Mouse (Mus musculus) ES-E14 (cell line): Measurements from ENCODE around the gene Drc1. TPM values are rescaled to one million over a fixed set of nuclear protein-coding genes. Genes with fewer than 3 reads are reported as not detected.

Experiments used
- DNase-seq: peaks from one replicate; pipeline ENCODE4 v3.0.0-alpha.2; 2013; ENCODE audit warnings: low read depth, low spot score
- H3K27ac ChIP-seq: 2 replicates; pipeline ENCODE4 v1.5.1; 2012; ENCODE audit warnings: low read depth, mild to moderate bottlenecking, low read length, moderate library complexity, mixed read lengths; ENCODE audit not compliant: poor library complexity, insufficient read depth, severe bottlenecking
- H3K36me3 ChIP-seq: 2 replicates; pipeline ENCODE4 v1.6.1; 2012; ENCODE audit warnings: mild to moderate bottlenecking, low read length, moderate library complexity, mixed read lengths; ENCODE audit not compliant: control insufficient read depth, poor library complexity, insufficient read depth, severe bottlenecking
- H3K4me1 ChIP-seq, 2 experiments: fragments of 150-350 bp in 1 of 2; sonication (generic) in 1 of 2; 2 replicates each; pipeline ENCODE4 v1.6.1; 2012; ENCODE audit warnings: low read length in 2 of 2, mild to moderate bottlenecking in 1 of 2, mixed read lengths in 1 of 2; ENCODE audit not compliant: control insufficient read depth in 2 of 2, insufficient read depth in 2 of 2, poor library complexity in 1 of 2
- H3K4me3 ChIP-seq, 2 experiments: fragments of 150-350 bp in 1 of 2; sonication (generic) in 1 of 2; 2 replicates each; pipeline ENCODE4 v1.5.1; 2012; ENCODE audit warnings: low read length in 2 of 2, low read depth in 1 of 2, mild to moderate bottlenecking in 1 of 2, mixed read lengths in 1 of 2; ENCODE audit not compliant: insufficient read depth in 1 of 2, poor library complexity in 1 of 2, severe bottlenecking in 1 of 2
- H3K9ac ChIP-seq: 2 replicates; pipeline ENCODE4 v1.6.1; 2012; ENCODE audit warnings: low read depth, mild to moderate bottlenecking, low read length, mixed read lengths; ENCODE audit not compliant: poor library complexity, insufficient read depth, severe bottlenecking
- H3K9me3 ChIP-seq: fragments of 150-350 bp; sonication (generic); 2 replicates; pipeline ENCODE4 v1.6.1; 2012; ENCODE audit warnings: low read depth, mild to moderate bottlenecking, low read length; ENCODE audit not compliant: control insufficient read depth, insufficient read depth
- CHD2 ChIP-seq: IDR thresholded peaks from 2 replicates; pipeline ENCODE4 v1.6.1; 2014; ENCODE audit warnings: mild to moderate bottlenecking, low read depth, low read length, inconsistent platforms
- HCFC1 ChIP-seq: IDR thresholded peaks from 2 replicates; pipeline ENCODE4 v1.6.1; 2012; ENCODE audit warnings: low read length, inconsistent platforms, borderline replicate concordance; ENCODE audit not compliant: insufficient read depth
- MAFK ChIP-seq: IDR thresholded peaks from 2 replicates; pipeline ENCODE4 v1.6.1; 2014; ENCODE audit warnings: mild to moderate bottlenecking, low read depth, low read length, inconsistent platforms; ENCODE audit not compliant: insufficient read depth
- ZC3H11A ChIP-seq: IDR thresholded peaks from 2 replicates; pipeline ENCODE4 v1.6.1; 2012; ENCODE audit warnings: low read depth, mild to moderate bottlenecking, inconsistent platforms, low read length, borderline replicate concordance
- ZNF384 ChIP-seq: IDR thresholded peaks from 2 replicates; pipeline ENCODE4 v1.6.1; 2012; ENCODE audit warnings: low read depth, low read length, inconsistent platforms
- in situ Hi-C, 2 experiments: fragments of 600-800 bp; cut with MboI; formaldehyde crosslinking; loops; one replicate each; pipeline ENCODE4 v1.15.1; 2025; ENCODE audit warnings: low sequenced_read_pairs in 2 of 2, inconsistent platforms in 1 of 2; ENCODE audit not compliant: unreplicated experiment in 2 of 2
- total RNA-seq: library from RNA; depleted of rRNA; stranded (reverse); fragments of 300-350 nt; gene quantifications from 2 replicates; pipeline ENCODE4 v1.2.3, GENCODE M21; 2012

The Drc1 gene
- total RNA-seq, 1 experiment, result 0.54 TPM

DNA sequence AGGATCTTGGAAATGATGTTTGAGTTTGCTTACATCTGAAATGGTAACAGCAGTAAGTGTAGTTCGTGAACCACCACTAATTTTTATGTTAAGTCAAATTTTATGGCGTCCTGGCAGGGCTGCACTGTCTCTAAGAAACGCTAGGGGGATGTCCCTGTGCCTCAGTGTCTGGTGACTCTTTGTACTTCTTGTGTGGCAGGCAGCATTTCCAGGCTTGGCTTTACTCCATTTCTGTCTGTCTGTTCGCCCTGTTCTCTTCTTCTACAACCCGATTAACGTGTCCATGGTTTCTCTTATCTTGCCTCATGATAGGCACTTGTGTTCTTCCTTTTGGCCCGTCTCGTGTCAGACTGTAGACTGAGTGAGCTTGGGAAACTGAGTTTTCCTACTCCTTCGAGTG lies 37.4 kb upstream of the Drc1 start:
- TF ChIP-seq HCFC1, result no peak
- no peaks in the 10 kb centered on the region for H3K9me3 ChIP-seq
- H3K27ac ChIP-seq, result no peak overlapping the region
- H3K36me3 ChIP-seq, result no peaks in the 10 kb centered on the region
- peak; percentile 24 for DNase-seq
- in situ Hi-C loops, result no loop called here
- no peak overlapping the region for H3K4me3 ChIP-seq
- no peak overlapping the region for H3K9ac ChIP-seq
- H3K4me1 ChIP-seq, result peaks cover 0 to 2% of the 10 kb centered on the region in 2 experiments; a peak in 1 of 4 replicates

DNA sequence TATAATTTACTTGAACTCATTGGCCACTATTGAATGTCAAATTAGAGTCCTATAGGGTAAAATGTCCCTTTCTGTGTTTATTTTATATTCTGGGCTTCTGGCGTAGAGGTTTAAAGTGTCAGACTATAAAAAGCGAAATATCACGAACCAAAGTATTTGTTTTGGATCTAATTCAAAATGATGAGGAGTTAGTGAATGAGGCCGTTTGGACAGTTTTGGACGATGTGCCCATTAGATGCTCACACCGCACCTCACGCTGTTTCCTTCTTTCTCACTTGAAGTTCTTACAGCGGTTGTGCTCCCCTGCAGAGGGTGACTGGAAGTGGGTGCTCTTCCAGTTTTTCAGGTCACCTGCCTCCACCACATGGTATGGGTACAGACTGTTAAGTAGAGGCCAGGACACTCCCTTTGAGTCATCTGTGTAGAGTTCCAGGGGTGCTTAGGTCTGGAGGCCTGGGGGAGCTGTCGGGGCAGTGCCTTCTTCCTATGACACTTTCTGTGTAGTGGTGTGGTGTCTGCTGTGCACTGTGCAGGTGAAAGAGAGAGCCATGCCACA lies 35.2 kb upstream of the Drc1 start:
- Histone ChIP-seq H3K9ac (no peak overlapping the region), H3K4me3 (no peak overlapping the region), H3K9me3 (no peaks in the 10 kb centered on the region), H3K36me3 (no peaks in the 10 kb centered on the region), H3K27ac (no peak overlapping the region), H3K4me1 (peaks cover 0 to 2% of the 10 kb centered on the region in 2 experiments; a peak in 1 of 4 replicates)
- no peak for TF ChIP-seq ZC3H11A
- TF ChIP-seq CHD2, result no peak
- no peak for TF ChIP-seq MAFK
- TF ChIP-seq ZNF384, result no peak
- TF ChIP-seq HCFC1, result no peak
- in situ Hi-C loops, result no loop called here
- no peak for DNase-seq

DNA sequence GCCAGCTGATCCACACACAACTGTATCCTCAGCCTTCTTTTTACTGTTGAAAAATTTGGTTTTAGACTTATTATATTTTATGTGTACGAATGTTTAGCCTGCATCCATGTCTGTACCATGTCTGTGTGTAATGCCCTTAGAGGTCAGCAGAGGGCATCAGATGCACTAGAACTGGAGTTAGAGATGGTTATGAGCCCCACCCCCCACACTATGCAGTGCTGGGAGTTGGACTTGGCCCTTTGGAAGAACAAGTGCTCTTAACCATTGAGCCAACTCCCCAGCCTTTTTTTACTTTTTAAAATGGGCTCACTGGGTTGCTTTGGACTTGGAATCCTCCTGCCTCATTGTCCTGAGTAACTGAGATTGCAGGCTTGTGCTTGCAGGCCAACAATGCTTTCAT lies 33.5 kb upstream of the Drc1 start:
- Histone ChIP-seq H3K4me1 (peaks cover 0 to 2% of the 10 kb centered on the region in 2 experiments; a peak in 1 of 4 replicates), H3K9ac (no peak overlapping the region), H3K27ac (no peak overlapping the region), H3K36me3 (peaks cover 2% of the 10 kb centered on the region; the same call in 1 of the 2 replicates), H3K9me3 (no peaks in the 10 kb centered on the region), H3K4me3 (no peak overlapping the region)
- TF ChIP-seq CHD2, result no peak
- peak; percentile 29; the same call in 1 of the 2 replicates for TF ChIP-seq ZC3H11A
- peak; percentile 35 for DNase-seq
- in situ Hi-C loops, result no loop called here

DNA sequence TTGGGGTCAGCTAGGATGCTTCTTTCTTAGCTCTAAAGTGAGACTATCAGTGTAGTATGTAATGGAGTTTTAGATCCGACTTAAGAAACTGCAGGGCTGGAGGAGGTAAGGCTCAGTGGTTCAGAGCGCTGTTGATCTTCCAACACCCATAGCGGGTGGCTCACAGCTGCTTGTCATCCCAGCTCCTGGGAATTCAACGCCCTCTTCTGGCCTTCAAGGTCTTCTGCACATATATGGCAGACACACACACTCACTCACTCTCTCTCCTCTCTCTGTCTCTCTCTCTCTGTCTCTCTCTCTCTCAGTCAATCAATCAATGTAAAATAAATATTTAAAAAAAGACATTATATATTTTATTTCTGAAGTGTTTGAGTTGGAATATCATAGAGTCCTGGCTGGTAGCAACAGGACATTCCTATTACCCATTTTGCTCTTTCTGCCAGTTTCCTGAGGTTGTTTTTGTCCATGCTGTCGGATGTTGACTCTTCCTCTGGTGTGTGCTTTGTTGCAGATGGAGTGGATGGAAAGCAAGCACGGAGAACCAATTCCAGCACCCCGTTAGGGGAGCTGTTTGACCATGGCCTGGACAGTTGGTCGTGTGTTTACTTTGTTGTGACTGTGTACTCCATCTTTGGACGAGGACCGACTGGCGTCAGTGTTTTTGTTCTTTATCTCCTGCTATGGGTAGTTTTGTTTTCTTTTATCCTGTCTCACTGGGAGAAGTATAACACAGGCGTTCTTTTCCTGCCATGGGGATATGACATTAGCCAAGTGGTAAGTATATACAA lies 25.4 kb upstream of the Drc1 start:
- in situ Hi-C loops, result no loop called here
- H3K4me3 ChIP-seq, result no peak overlapping the region
- H3K9ac ChIP-seq, result no peak overlapping the region
- H3K9me3 ChIP-seq, result no peaks in the 10 kb centered on the region
- peaks cover 8% of the 10 kb centered on the region for H3K36me3 ChIP-seq
- no peak for TF ChIP-seq ZNF384
- no peak for TF ChIP-seq CHD2
- no peak for TF ChIP-seq ZC3H11A
- no peak for TF ChIP-seq MAFK
- TF ChIP-seq HCFC1, result no peak
- H3K27ac ChIP-seq, result no peak overlapping the region
- no peaks in the 10 kb centered on the region for H3K4me1 ChIP-seq
- DNase-seq, result no peak

DNA sequence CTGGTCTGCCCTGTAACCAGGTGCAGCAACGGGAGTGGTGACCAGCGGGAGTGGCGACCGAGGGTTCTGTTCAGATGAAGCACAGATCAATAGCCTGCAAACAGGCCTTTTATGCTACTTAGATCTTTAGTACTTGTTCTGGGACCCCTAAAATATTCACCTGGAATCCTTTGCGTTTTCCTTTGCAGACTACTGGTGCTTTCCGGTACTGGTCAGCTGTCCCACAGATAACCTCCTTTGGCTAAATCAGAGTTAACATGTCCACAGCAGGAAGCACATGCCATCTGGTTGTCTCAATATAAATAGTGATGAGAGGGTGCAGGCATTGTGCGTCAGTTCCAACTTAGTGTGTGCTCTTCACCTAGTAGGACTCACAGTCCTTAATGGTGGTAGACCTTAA lies 22.4 kb upstream of the Drc1 start:
- Histone ChIP-seq H3K36me3 (peaks cover 8% of the 10 kb centered on the region), H3K4me1 (no peaks in the 10 kb centered on the region), H3K9ac (no peak overlapping the region), H3K9me3 (no peaks in the 10 kb centered on the region), H3K4me3 (no peak overlapping the region), H3K27ac (no peak overlapping the region)
- in situ Hi-C loops, result no loop called here
- TF ChIP-seq HCFC1 (no peak), MAFK (no peak), ZC3H11A (no peak), ZNF384 (no peak), CHD2 (no peak)
- DNase-seq, result no peak
